Mouse (Mus musculus): ENCODE measurements at regions not wholly inside any gene's neighbourhood (a gene's known extent, or its start where the extent isn't known, plus 50 kb on each side); places are given as distances from the start of the nearest gene placed in this dataset.
A peak's percentile ranks its signal among the peaks of the same experiment; 100 is the strongest.

DNA sequence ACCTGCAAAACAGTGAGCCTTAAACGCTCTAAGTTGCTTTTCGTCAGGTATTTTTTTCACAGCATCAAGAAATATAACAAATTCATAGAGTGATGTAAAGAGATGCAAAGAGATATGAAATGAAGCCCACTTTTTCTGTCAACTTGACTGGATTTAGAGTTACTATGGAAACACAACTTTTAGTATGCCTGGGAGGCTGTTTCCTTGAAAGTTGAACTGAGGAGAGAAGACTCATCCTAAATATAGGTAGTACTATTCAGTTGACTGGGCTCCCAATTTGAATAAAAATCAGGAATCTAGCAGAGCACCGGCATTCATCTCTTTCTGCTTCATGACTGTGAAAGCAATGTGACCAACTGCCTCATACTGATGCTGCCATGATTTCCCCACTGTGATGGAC lies 509.7 kb downstream of the Synb start:
- DNase-seq = no peak

DNA sequence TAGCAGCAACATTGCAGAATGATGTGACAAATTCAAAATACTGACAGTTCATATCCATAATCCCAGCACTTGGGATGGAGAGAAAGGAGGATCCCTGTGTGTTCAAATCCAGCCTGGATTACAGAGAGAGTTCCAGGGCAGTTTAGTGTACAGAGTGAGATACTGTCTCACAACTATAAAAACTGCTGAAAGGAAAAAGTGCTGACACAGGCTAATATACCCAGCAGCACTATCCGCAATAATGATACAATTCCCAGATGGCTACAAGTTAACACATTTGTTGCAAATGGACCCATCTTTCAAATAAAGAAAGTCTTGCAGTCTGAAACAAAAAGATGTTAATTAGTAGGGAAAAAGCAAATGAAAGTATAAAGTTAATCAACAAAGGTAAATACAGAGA lies 510.9 kb downstream of the Synb start:
- DNase-seq = no peak

DNA sequence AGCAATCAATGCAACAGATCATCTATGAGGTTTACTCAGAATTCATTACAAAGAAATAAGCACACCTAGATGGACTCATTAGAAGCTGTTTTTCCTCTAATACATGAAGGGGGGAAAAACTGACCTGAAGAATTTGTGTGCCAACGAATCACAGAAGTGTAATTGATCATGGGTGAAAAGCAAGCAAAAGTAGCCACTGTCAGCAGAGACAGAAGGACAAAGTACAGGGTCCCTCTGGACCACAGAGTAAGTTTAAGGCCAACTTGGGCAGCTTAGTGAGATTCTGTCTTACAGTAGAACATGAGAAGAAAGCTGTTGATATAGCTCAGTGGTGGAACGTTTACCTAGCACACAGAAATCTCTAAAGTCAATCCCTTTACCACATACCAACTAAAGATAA lies 523.7 kb downstream of the Synb start:
- DNase-seq = no peak

DNA sequence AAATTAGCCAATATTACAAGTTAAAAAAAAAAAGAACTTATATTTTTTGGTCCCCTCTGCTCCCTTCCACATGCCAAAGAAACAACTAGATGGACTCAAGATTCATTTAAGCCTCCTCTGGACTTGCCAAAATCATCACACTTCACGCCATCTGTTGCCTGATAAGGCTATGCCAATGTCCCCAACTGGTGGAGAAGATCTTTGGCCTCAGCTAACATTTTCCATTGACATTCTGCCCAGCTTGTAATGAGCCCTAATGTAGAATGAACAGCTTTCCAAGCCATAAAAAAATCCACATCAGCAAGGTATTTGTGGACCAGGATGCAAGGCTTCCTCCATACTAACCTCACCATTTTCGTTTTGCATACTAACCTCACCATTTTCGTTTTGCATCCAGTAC lies 531.2 kb downstream of the Synb start:
- no peak for DNase-seq

DNA sequence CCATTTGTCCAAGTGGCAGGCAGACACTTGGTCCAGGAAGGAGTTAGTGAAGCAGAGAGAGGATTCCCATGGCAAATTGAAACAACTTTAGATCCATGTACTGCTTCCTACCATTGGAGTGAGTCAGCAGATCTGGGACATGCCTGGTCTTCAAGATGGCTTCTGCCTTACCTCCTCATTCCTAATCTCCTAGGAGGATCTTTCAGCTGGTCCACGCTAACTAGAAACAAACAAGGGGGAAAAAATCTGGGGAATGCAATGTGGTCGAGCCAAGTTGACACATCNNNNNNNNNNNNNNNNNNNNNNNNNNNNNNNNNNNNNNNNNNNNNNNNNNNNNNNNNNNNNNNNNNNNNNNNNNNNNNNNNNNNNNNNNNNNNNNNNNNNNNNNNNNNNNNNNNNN lies 549.4 kb downstream of the Synb start:
- DNase-seq = no peak

DNA sequence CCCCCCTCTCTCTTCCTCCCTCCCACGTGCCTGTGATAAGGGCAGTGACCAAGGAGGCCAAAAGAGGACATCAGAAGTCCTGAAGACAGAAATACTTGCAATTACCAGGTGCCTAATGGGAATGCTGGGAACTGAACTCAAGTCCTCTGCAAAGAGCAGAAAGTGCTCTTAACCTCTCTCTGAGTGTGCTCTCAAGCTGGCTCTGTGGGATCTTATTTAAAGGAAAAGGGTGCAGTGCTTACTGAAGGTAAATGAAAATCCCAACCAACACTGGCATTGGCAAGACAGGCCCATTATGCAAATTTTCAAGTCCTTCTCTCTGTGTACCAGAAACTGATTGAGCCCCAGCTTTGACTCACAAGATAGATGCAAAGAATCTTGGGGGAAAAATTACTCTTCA lies 555.6 kb downstream of the Synb start:
- DNase-seq = no peak

DNA sequence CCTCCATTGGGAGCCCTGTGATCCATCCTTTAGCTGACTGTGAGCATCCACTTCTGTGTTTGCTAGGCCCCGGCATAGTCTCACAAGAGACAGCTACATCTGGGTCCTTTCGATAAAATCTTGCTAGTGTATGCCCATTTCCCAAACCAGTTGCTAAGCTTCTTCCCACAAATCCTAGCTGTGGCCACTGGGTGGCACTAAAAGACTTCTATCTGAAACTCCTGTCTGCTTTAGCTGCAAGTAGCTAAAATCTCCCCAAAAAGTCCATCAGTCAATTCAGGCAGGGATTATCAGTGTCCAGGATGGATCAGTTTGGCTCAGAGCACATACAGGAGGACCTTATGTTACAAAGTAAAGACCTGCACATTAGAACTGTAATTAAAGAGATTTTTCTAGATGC lies 558.3 kb downstream of the Synb start:
- peak; percentile 44 for DNase-seq

DNA sequence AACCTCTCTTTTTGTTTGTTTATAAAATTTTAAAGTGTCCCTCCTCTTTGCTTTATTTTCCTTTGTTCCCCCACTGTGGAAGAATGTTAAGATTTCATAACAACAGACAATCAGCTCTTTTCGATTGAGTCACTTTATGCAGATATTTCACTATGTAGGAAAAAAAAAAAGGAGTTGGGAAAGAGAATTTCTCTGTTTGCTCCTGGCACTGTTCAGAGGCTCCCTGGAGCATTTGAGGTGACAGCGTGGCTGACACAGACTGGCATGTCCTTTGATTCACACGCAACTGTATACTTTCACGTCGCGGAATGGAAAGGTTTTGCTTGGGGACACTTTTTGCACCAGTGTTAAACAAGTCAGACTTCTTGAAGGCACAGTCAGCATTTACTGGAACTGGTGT lies 572.9 kb downstream of the Synb start:
- no peak for DNase-seq

DNA sequence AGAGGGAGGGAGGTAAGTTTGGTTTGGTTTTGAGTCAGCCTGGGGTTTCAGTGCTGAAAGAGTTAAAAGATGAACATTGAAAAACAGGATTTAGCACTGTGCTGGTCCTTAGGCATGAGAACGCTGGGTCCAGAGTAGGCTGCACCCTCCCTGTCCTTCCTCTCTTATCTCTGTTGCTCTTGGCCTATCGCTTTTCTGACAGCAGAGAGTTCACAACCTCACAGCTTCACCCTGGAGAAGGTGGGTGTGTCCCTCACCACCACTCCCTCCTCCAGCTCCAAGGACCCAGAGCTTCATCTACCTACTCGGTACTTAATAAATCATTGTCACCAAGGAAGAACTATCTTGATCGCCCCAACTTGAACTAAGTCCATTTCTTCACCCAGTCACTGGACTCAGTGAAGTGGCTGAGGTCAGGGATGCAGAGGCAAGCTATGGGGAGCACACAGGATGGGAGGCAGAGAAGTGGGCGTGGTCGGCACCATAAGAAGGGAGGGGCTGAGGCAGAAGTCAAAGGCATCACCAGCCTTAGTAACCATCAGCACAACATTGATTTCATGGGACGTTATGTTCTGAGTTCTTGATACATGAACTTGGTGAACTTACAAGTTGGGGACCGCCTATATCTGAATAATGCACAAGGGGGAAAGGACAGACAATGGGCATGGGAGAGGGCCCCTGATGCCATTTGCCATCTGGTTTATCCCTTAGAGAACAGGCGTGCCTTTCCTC lies 574.5 kb downstream of the Synb start:
- no peak for DNase-seq

DNA sequence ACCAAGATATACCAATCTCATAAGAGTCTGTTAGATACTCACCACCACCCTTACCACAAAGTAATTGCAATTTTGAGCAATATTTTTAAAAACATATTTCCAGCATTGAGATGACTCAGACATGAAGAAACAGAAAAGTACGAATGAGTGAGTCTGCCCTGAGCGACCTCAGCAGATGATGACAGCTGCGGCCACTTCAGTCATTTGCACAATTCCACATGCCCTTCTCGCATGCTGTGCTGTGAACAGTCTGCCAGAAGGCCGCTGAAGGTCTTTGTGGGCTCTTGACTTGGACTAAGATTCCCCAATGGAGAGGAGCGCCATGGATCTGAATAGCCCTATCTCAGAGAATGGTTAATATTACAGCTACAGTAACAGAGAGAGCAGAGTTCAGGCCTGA lies 575.3 kb downstream of the Synb start:
- no peak for DNase-seq
